7 mouse cellular contexts compared by ENCODE assay signal in the genomic region with DNA sequence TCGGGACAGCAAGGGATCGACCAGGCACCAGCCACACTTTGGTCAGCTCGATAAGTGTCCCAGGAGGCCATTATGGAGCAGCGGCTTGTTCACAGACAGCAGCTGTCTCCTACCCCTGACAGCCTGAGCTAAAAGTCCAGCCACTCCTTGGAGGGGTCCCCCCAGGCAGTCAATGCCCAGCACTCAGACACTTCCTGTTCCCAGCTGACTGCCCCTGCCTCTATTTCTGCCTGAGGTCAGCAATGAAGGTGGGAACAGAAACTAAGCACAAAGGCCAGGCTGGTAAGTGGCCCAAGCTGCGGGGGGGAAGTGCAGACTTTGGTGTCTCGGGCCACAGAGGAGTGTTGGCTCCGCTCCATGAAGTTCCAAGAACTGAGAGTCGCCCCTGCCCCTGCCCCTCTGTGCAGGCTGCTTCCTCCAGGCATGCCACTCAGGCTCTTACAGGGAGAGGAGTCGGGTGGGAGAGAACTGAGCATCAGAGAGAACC.
A peak's percentile ranks its signal among the peaks of the same experiment; 100 is the strongest.
DNase-seq lines count a peak whose midpoint lies in the region; ATAC-seq and TF ChIP-seq lines count a peak whose summit lies in the region.

No protein-coding gene starts in this region.

- H3K27me3 ChIP-seq in spleen, adult 2 months (ENCODE audit: control insufficient read depth, insufficient read depth, low read length): no peaks in the 10 kb centered on the region
- H3K27me3 ChIP-seq in forebrain, embryonic 16.5 days (replicated peaks; ENCODE audit: control insufficient read depth, insufficient read depth, low read length): no peaks in the 10 kb centered on the region
- H3K27me3 ChIP-seq in kidney, embryonic 14.5 days (ENCODE audit: control insufficient read depth, insufficient read depth, low read length): no peaks in the 10 kb centered on the region
- H3K27me3 ChIP-seq in midbrain, embryonic 14.5 days (ENCODE audit: control insufficient read depth, insufficient read depth, low read length): no peaks in the 10 kb centered on the region

- H3K36me3 ChIP-seq in spleen, adult 2 months (ENCODE audit: control insufficient read depth, insufficient read depth, low read length): no peaks in the 10 kb centered on the region; the same call in 1 of the 2 replicates
- no peaks in the 10 kb centered on the region; the same call in 1 of the 2 replicates for H3K36me3 ChIP-seq in forebrain, embryonic 16.5 days (ENCODE audit: control insufficient read depth, insufficient read depth)
- no peaks in the 10 kb centered on the region; the same call in 1 of the 2 replicates for H3K36me3 ChIP-seq in kidney, embryonic 14.5 days (ENCODE audit: control insufficient read depth, insufficient read depth, low read length)
- no peaks in the 10 kb centered on the region for H3K36me3 ChIP-seq in midbrain, embryonic 14.5 days (ENCODE audit: control insufficient read depth, insufficient read depth, low read length)

- H3K4me1 ChIP-seq in spleen, adult 2 months (ENCODE audit: control insufficient read depth, insufficient read depth, insufficient read length): peaks cover 87% of the 10 kb centered on the region
- peaks cover 12% of the 10 kb centered on the region; the same call in 1 of the 2 replicates for H3K4me1 ChIP-seq in forebrain, embryonic 16.5 days (replicated peaks; ENCODE audit: control insufficient read depth, insufficient read depth, low read length)
- H3K4me1 ChIP-seq in kidney, embryonic 14.5 days (ENCODE audit: control insufficient read depth, insufficient read depth, low read length): peaks cover 14% of the 10 kb centered on the region
- H3K4me1 ChIP-seq in midbrain, embryonic 14.5 days (ENCODE audit: control insufficient read depth, insufficient read depth, low read length): peaks cover 18% of the 10 kb centered on the region; the same call in 1 of the 2 replicates

- no peak for TF ChIP-seq POLR2A in spleen, adult 2 months (IDR thresholded peaks at IDR 0.05; ENCODE audit: low read depth, low read length)

- WGBS in spleen, adult 2 months: 18% methylated on average over 9 of the region's 9 CpGs
- 26% methylated on average over 9 of the region's 9 CpGs for WGBS in forebrain, embryonic 16.5 days
- WGBS in kidney, embryonic 14.5 days: 26% methylated on average over 9 of the region's 9 CpGs
- 33% methylated on average over 9 of the region's 9 CpGs for WGBS in midbrain, embryonic 14.5 days

- H3K27ac ChIP-seq in spleen, adult 2 months (ENCODE audit: insufficient read depth, low read length): peak overlapping the region; percentile 77
- no peak overlapping the region for H3K27ac ChIP-seq in forebrain, embryonic 16.5 days (ENCODE audit: low read length)
- no peak overlapping the region for H3K27ac ChIP-seq in kidney, embryonic 14.5 days (ENCODE audit: low read depth, low read length)
- peak overlapping the region; percentile 3; the same call in 1 of the 2 replicates for H3K27ac ChIP-seq in midbrain, embryonic 14.5 days (replicated peaks; ENCODE audit: low read depth, low read length)

- no peak overlapping the region for H3K4me2 ChIP-seq in forebrain, embryonic 16.5 days (ENCODE audit: low read length)
- no peak overlapping the region for H3K4me2 ChIP-seq in kidney, embryonic 14.5 days (replicated peaks; ENCODE audit: low read depth, low read length)
- no peak overlapping the region for H3K4me2 ChIP-seq in midbrain, embryonic 14.5 days (ENCODE audit: low read length)

- no peak for TF ChIP-seq CTCF in spleen, adult 2 months (IDR thresholded peaks at IDR 0.05; ENCODE audit: extremely low read depth, insufficient read depth, insufficient read length, insufficient replicate concordance)

- peak in 1 of 2 experiments; percentile 54 for DNase-seq in spleen, adult 2 months (ENCODE audit: low read depth in 1 of 2, low spot score in 2 of 2)
- DNase-seq in spleen, postnatal 14 days (ENCODE audit: low spot score in 2 of 2): no peak
- DNase-seq in midbrain, embryonic 14.5 days: peak; percentile 58
- no peak for DNase-seq in gastrocnemius, adult 18-20 months (ENCODE audit: low spot score)
- no peak for DNase-seq in ovary, postnatal 36 days (ENCODE audit: low spot score)

- no peaks in the 10 kb centered on the region for H3K9me3 ChIP-seq in forebrain, embryonic 16.5 days (ENCODE audit: control insufficient read depth, low read length)
- H3K9me3 ChIP-seq in kidney, embryonic 14.5 days (ENCODE audit: control insufficient read depth, low read length): no peaks in the 10 kb centered on the region
- no peaks in the 10 kb centered on the region for H3K9me3 ChIP-seq in midbrain, embryonic 14.5 days (ENCODE audit: control insufficient read depth, low read length)

- ATAC-seq in forebrain, embryonic 16.5 days: peak; percentile 26
- ATAC-seq in kidney, embryonic 14.5 days (ENCODE audit: low FRiP score, low TSS enrichment): peak; percentile 33; the same call in 1 of the 2 replicates
- 0 out of 2 replicates have a peak, but pooled peaks have one; percentile 24 for ATAC-seq in midbrain, embryonic 14.5 days (ENCODE audit: low FRiP score, low TSS enrichment)

- no peak overlapping the region for H3K9ac ChIP-seq in forebrain, embryonic 16.5 days (replicated peaks; ENCODE audit: low read depth, low read length)
- no peak overlapping the region for H3K9ac ChIP-seq in kidney, embryonic 14.5 days (ENCODE audit: low read depth, low read length)
- no peak overlapping the region for H3K9ac ChIP-seq in midbrain, embryonic 14.5 days (replicated peaks; ENCODE audit: low read length)

- no peak overlapping the region for H3K4me3 ChIP-seq in spleen, adult 2 months (ENCODE audit: extremely low read depth, insufficient read depth, insufficient read length)
- H3K4me3 ChIP-seq in forebrain, embryonic 16.5 days (replicated peaks; ENCODE audit: low read length): no peak overlapping the region
- no peak overlapping the region for H3K4me3 ChIP-seq in kidney, embryonic 14.5 days (ENCODE audit: low read length)
- H3K4me3 ChIP-seq in midbrain, embryonic 14.5 days (replicated peaks; ENCODE audit: low read depth, low read length): no peak overlapping the region

Comparison
In these comparisons a context has a peak if more than half of its experiments do, and no peak if none do; other contexts are left out.
1. H3K27ac ChIP-seq: peak in spleen, adult 2 months (single experiment) and midbrain, embryonic 14.5 days (single experiment); none in forebrain, embryonic 16.5 days (single experiment) and kidney, embryonic 14.5 days (single experiment).
2. Peak in every context shown above with its lines, with median percentiles within 50 percentile points of each other: ATAC-seq.